Mouse (Mus musculus) gastrocnemius, postnatal 10 days (tissue): Measurements from ENCODE around the gene Osbpl10. TPM values are rescaled to one million over a fixed set of nuclear protein-coding genes. Genes with fewer than 3 reads are reported as not detected.
"Not testable (repeated sequence)": the region's sequence is repeated elsewhere in the genome, so short reads cannot be mapped to it uniquely, and the experiment has no call there.

Experiments used
- DNase-seq: peaks from one replicate; pipeline ENCODE4 v3.0.0; 2021; ENCODE audit warnings: mixed read lengths
- total RNA-seq, 2 experiments: library from RNA; stranded (reverse); gene quantifications; 2 replicates each; pipeline ENCODE4 v1.2.3; 2021

Gene Osbpl10
- total RNA-seq, 2 experiments from 2014 or later = 8.7 to 9.6 TPM

GRCm38 (mm10) chr9:115217984-115218383, 239.6 kb downstream of the Osbpl10 start:
- DNase-seq = no peak

GRCm38 (mm10) chr9:115220466-115220865, 242.1 kb downstream of the Osbpl10 start:
- no peak for DNase-seq

- no peak for DNase-seq
Measured at GRCm38 (mm10) chr9:115221265-115221664, 242.9 kb downstream of the Osbpl10 start.

GRCm38 (mm10) chr9:115224744-115225354, 246.5 kb downstream of the Osbpl10 start:
- DNase-seq = no peak

GRCm38 (mm10) chr9:115229145-115229544, 250.8 kb downstream of the Osbpl10 start:
- DNase-seq = no peak

- no peak for DNase-seq
Measured at GRCm38 (mm10) chr9:115229676-115230075, 251.3 kb downstream of the Osbpl10 start.

GRCm38 (mm10) chr9:115230141-115230540, 251.8 kb downstream of the Osbpl10 start:
- no peak for DNase-seq

GRCm38 (mm10) chr9:115231476-115231875, 253.1 kb downstream of the Osbpl10 start:
- no peak for DNase-seq

GRCm38 (mm10) chr9:115233721-115234120, 255.4 kb downstream of the Osbpl10 start:
- no peak for DNase-seq

GRCm38 (mm10) chr9:115234561-115234960, 256.2 kb downstream of the Osbpl10 start:
- DNase-seq = no peak

GRCm38 (mm10) chr9:115236352-115236841, 258.0 kb downstream of the Osbpl10 start:
- DNase-seq = peak; percentile 16

GRCm38 (mm10) chr9:115237943-115238342, 259.6 kb downstream of the Osbpl10 start:
- DNase-seq = no peak

- no peak for DNase-seq
Measured at GRCm38 (mm10) chr9:115239861-115240260, 261.5 kb downstream of the Osbpl10 start.

GRCm38 (mm10) chr9:115243630-115244029, 265.3 kb downstream of the Osbpl10 start:
- no peak for DNase-seq

- DNase-seq = no peak
Measured at GRCm38 (mm10) chr9:115245092-115245491, 266.7 kb downstream of the Osbpl10 start.

- no peak for DNase-seq
Measured at GRCm38 (mm10) chr9:115249145-115249544, 270.8 kb downstream of the Osbpl10 start.

GRCm38 (mm10) chr9:115257733-115258286, 279.4 kb downstream of the Osbpl10 start:
- no peak for DNase-seq

GRCm38 (mm10) chr9:115259866-115260265, 281.5 kb downstream of the Osbpl10 start:
- DNase-seq = no peak

- DNase-seq = no peak
Measured at GRCm38 (mm10) chr9:115260464-115260863, 282.1 kb downstream of the Osbpl10 start.

GRCm38 (mm10) chr9:115261456-115261855, 283.1 kb downstream of the Osbpl10 start:
- DNase-seq = peak; percentile 9

- DNase-seq = no peak
Measured at GRCm38 (mm10) chr9:115261896-115262295, 283.5 kb downstream of the Osbpl10 start.

- DNase-seq = no peak
Measured at GRCm38 (mm10) chr9:115271556-115271955, 293.2 kb downstream of the Osbpl10 start.

- DNase-seq = not testable (repeated sequence)
Measured at GRCm38 (mm10) chr9:115272451-115272850, 294.1 kb downstream of the Osbpl10 start.

GRCm38 (mm10) chr9:115273095-115273649, 294.8 kb downstream of the Osbpl10 start:
- DNase-seq = no peak
